In genomic region chr5:130363773-130364172, GRCm38 (mm10) we compare ENCODE assay signal across 18 mouse cellular contexts. TPM values are rescaled to one million over a fixed set of nuclear protein-coding genes. Genes with fewer than 3 reads are reported as not detected.
DNase-seq lines count a peak whose midpoint lies in the region; ATAC-seq and TF ChIP-seq lines count a peak whose summit lies in the region.
"Had no signal": no experiment of that assay in that cellular context is flagged by ENCODE, and none has a peak within 500 bp of the region (broad histone marks: within the 10 kb centered on the region; RNA-seq: fewer than 3 reads in every experiment).

No protein-coding gene starts in this region.

- TF ChIP-seq EP300 in liver, postnatal 0 days (IDR thresholded peaks at IDR 0.05; ENCODE audit: low read depth) = no peak

- no peak for TF ChIP-seq CTCF in liver, postnatal 0 days (IDR thresholded peaks at IDR 0.05; ENCODE audit: low read depth)
- TF ChIP-seq CTCF in midbrain, postnatal 0 days (IDR thresholded peaks at IDR 0.05) = no peak

- no peak overlapping the region for H3K4me2 ChIP-seq in liver, postnatal 0 days (ENCODE audit: low read depth, low read length)
- no peak overlapping the region for H3K4me2 ChIP-seq in limb, embryonic 11.5 days (ENCODE audit: low read depth, severe bottlenecking)
- no peak overlapping the region for H3K4me2 ChIP-seq in midbrain, postnatal 0 days (ENCODE audit: low read depth, low read length, poor library complexity, severe bottlenecking)
- H3K4me2 ChIP-seq: embryonic facial prominence, embryonic 15.5 days; limb, embryonic 13.5 days had no signal

- no peak overlapping the region for H3K27ac ChIP-seq in liver, postnatal 0 days (ENCODE audit: low read depth)
- no peak overlapping the region for H3K27ac ChIP-seq in limb, embryonic 11.5 days (replicated peaks; ENCODE audit: low read depth, low read length)
- H3K27ac ChIP-seq in midbrain, postnatal 0 days (ENCODE audit: low read depth, low read length) = no peak overlapping the region
- H3K27ac ChIP-seq: embryonic facial prominence, embryonic 15.5 days; limb, embryonic 13.5 days had no signal

- H3K27me3 ChIP-seq in liver, postnatal 0 days (ENCODE audit: insufficient read depth, low read length) = no peaks in the 10 kb centered on the region
- H3K27me3 ChIP-seq in limb, embryonic 11.5 days (ENCODE audit: control insufficient read depth, insufficient read depth, low read length) = no peaks in the 10 kb centered on the region
- H3K27me3 ChIP-seq in midbrain, postnatal 0 days (ENCODE audit: insufficient read depth, low read length) = no peaks in the 10 kb centered on the region
- H3K27me3 ChIP-seq: embryonic facial prominence, embryonic 15.5 days; limb, embryonic 13.5 days had no signal

- peak; percentile 35 for DNase-seq in adrenal gland, postnatal 10 days
- no peak for DNase-seq in adrenal gland, adult 8-10 months
- DNase-seq in liver (peak; percentile 20), adipocyte (ENCODE audit: low spot score) (peak; percentile 18)
- DNase-seq in liver, postnatal 0 days = no peak
- peak; percentile 74 for DNase-seq in limb, embryonic 11.5 days (ENCODE audit: low spot score)
- no peak for DNase-seq in midbrain, postnatal 0 days (ENCODE audit: low spot score)
- DNase-seq in right cerebral cortex, postnatal 4 days = no peak
- DNase-seq: cerebellum, adult 2 months; forebrain, postnatal 0 days; heart, postnatal 14 days; kidney, adult 18-20 months; thymus, adult 2 months had no signal

- no peak overlapping the region for H3K9ac ChIP-seq in liver, postnatal 0 days (replicated peaks)
- H3K9ac ChIP-seq in limb, embryonic 11.5 days (ENCODE audit: low read length) = no peak overlapping the region
- H3K9ac ChIP-seq in midbrain, postnatal 0 days (replicated peaks; ENCODE audit: low read length, poor library complexity, severe bottlenecking) = no peak overlapping the region
- H3K9ac ChIP-seq: embryonic facial prominence, embryonic 15.5 days; forebrain, postnatal 0 days; limb, embryonic 13.5 days had no signal

- H3K9me3 ChIP-seq in liver, postnatal 0 days (ENCODE audit: low read length) = no peaks in the 10 kb centered on the region; the same call in 1 of the 2 replicates
- H3K9me3 ChIP-seq in limb, embryonic 11.5 days (ENCODE audit: control insufficient read depth, low read length) = no peaks in the 10 kb centered on the region
- H3K9me3 ChIP-seq in midbrain, postnatal 0 days (ENCODE audit: low read length) = no peaks in the 10 kb centered on the region
- H3K9me3 ChIP-seq: embryonic facial prominence, embryonic 15.5 days had no signal

- no peak overlapping the region for H3K4me3 ChIP-seq in liver, postnatal 0 days (ENCODE audit: low read depth, low read length)
- no peak overlapping the region for H3K4me3 ChIP-seq in limb, embryonic 11.5 days (ENCODE audit: low read depth, low read length)
- no peak overlapping the region for H3K4me3 ChIP-seq in midbrain, postnatal 0 days (ENCODE audit: low read depth, low read length)
- H3K4me3 ChIP-seq: embryonic facial prominence, embryonic 15.5 days; limb, embryonic 13.5 days had no signal

- H3K36me3 ChIP-seq in liver, postnatal 0 days (replicated peaks; ENCODE audit: insufficient read depth, low read length) = no peaks in the 10 kb centered on the region
- H3K36me3 ChIP-seq in limb, embryonic 11.5 days (ENCODE audit: control insufficient read depth, insufficient read depth, low read length) = no peaks in the 10 kb centered on the region
- H3K36me3 ChIP-seq in midbrain, postnatal 0 days (ENCODE audit: insufficient read depth, low read length) = no peaks in the 10 kb centered on the region
- H3K36me3 ChIP-seq: embryonic facial prominence, embryonic 15.5 days; G1E; limb, embryonic 13.5 days had no signal

- 31% methylated on average over 3 of the region's 3 CpGs for WGBS in liver, postnatal 0 days (ENCODE audit: insufficient replicate concordance)
- 48% methylated on average over 3 of the region's 3 CpGs for WGBS in limb, embryonic 11.5 days
- WGBS in midbrain, postnatal 0 days = 77% methylated on average over 3 of the region's 3 CpGs

- no peak for ATAC-seq in liver, postnatal 0 days
- no peak for ATAC-seq in limb, embryonic 11.5 days (ENCODE audit: insufficient number of reproducible peaks, low FRiP score, low TSS enrichment, low read depth)
- ATAC-seq in midbrain, postnatal 0 days (ENCODE audit: low FRiP score) = no peak
- ATAC-seq: forebrain, postnatal 0 days; midbrain, embryonic 16.5 days had no signal

- H3K4me1 ChIP-seq in liver, postnatal 0 days (ENCODE audit: insufficient read depth) = no peaks in the 10 kb centered on the region
- no peaks in the 10 kb centered on the region for H3K4me1 ChIP-seq in limb, embryonic 11.5 days (ENCODE audit: control insufficient read depth, insufficient read depth, low read length)
- no peaks in the 10 kb centered on the region for H3K4me1 ChIP-seq in midbrain, postnatal 0 days (ENCODE audit: insufficient read depth, low read length)
- H3K4me1 ChIP-seq: embryonic facial prominence, embryonic 15.5 days; limb, embryonic 13.5 days had no signal

RNA-seq across cellular contexts. Expression of gene Caln1, which starts 5.5 kb away (rescaled TPM):
- total RNA-seq in adrenal gland, postnatal 10 days (2021) = 10 to 100 TPM; 26.8 to 33.5 TPM
- total RNA-seq in adrenal gland, adult 8-10 months (2022) = 10 to 100 TPM; 48.9 to 84.6 (median 58.6) TPM
- polyA plus RNA-seq in liver, postnatal 0 days (2015; fragmentation: Nextera tagmentation; extraction: Ambion mirVana) = 3.0 and 3.2 TPM in 2 replicates
- 0.11 and 0.24 TPM in 2 replicates for polyA plus RNA-seq in limb, embryonic 11.5 days (2014; fragmentation: Nextera tagmentation; extraction: Ambion mirVana)
- 49.2 and 50.2 TPM in 2 replicates for total RNA-seq in midbrain, postnatal 0 days (2014; rRNA removed)
- 43.7 and 46.4 TPM in 2 replicates for polyA plus RNA-seq in midbrain, postnatal 0 days (2015; fragmentation: Nextera tagmentation; extraction: Ambion mirVana)
- total RNA-seq: granulocyte monocyte progenitor cell, adult 5-6 weeks; heart, postnatal 14 days had no signal
- polyA plus RNA-seq: G1E had no signal

RNA-seq across cellular contexts. Expression of gene A330070K13Rik, which starts 20.7 kb away (rescaled TPM):
- total RNA-seq in adrenal gland, postnatal 10 days (2021) = not detected
- total RNA-seq in adrenal gland, adult 8-10 months (2022) = not detected
- polyA plus RNA-seq in liver, postnatal 0 days (2015; fragmentation: Nextera tagmentation; extraction: Ambion mirVana) = not detected in 2 replicates
- polyA plus RNA-seq in limb, embryonic 11.5 days (2014; fragmentation: Nextera tagmentation; extraction: Ambion mirVana) = not detected in 2 replicates
- not detected in 2 replicates for total RNA-seq in midbrain, postnatal 0 days (2014; rRNA removed)
- polyA plus RNA-seq in midbrain, postnatal 0 days (2015; fragmentation: Nextera tagmentation; extraction: Ambion mirVana) = 0.26 and 0.48 TPM in 2 replicates
- total RNA-seq: forebrain, postnatal 0 days; G1E; granulocyte monocyte progenitor cell, adult 5-6 weeks; heart, postnatal 14 days had no signal
- polyA plus RNA-seq: embryonic facial prominence, embryonic 15.5 days; G1E; limb, embryonic 13.5 days; midbrain, embryonic 16.5 days; thymus, adult 2 months had no signal

Comparison
In these comparisons a context has a peak if more than half of its experiments do, and no peak if none do; other contexts are left out.
1. DNase-seq: peak in adrenal gland, postnatal 10 days (single experiment), liver (single experiment), adipocyte (single experiment) and limb, embryonic 11.5 days (single experiment); none in adrenal gland, adult 8-10 months (single experiment), liver, postnatal 0 days (single experiment), midbrain, postnatal 0 days (single experiment) and right cerebral cortex, postnatal 4 days (single experiment).